Mouse (Mus musculus) lung, postnatal 0 days (tissue): Measurements from ENCODE around the gene Dennd5b.
A peak's percentile ranks its signal among the peaks of the same experiment; 100 is the strongest.

ENCODE experiments used
- CTCF ChIP-seq: IDR thresholded peaks from 2 replicates; pipeline ENCODE4 v1.5.1; 2016; ENCODE audit warnings: antibody characterized with exemption, mild to moderate bottlenecking
- EP300 ChIP-seq: IDR thresholded peaks from 2 replicates; pipeline ENCODE4 v1.6.1; 2016; ENCODE audit warnings: antibody characterized with exemption, mild to moderate bottlenecking, control low read depth

DNA sequence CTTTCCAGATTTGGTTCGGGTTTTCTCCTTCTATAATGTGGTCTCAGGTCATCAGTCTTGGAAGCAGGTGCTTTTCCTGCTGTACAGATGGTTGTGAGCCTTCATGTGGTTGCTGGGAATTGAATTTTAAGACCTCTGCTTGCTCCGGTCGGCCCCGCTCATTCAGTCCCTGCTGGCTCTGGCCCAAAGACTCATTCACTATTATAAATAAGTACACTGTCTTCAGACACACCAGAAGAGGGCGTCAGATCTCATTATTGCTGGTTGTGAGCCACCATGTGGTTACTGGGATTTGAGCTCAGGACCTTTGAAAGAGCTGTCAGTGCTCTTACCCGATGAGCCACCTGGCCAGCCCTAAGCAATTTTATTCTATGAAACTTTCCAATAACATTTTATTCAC, 6.1 kb downstream of the Dennd5b start:
- TF ChIP-seq CTCF (peak; percentile 37), EP300 (no peak)
